Mouse (Mus musculus) spleen, adult 2 months (tissue): ENCODE measurements at regions not wholly inside any gene's neighbourhood (a gene's known extent, or its start where the extent isn't known, plus 50 kb on each side); places are given as distances from the start of the nearest gene placed in this dataset.

ENCODE experiments used
- CTCF ChIP-seq: fragments of 200-500 bp; IDR thresholded peaks from 2 replicates; pipeline ENCODE4 v1.5.1; 2011; ENCODE audit warnings: mild to moderate bottlenecking, inconsistent platforms; ENCODE audit not compliant: insufficient read depth, insufficient read length, insufficient replicate concordance; ENCODE audit errors: extremely low read depth
- POLR2A ChIP-seq: fragments of 200-500 bp; IDR thresholded peaks from 2 replicates; pipeline ENCODE4 v1.6.1; 2011; ENCODE audit warnings: low read depth, low read length, inconsistent platforms

- no peak for TF ChIP-seq CTCF
- no peak for TF ChIP-seq POLR2A
Measured at GRCm38 (mm10) chr2:173342605-173343260, 66.4 kb upstream of the Pmepa1 start.
